Mouse (Mus musculus) spleen, adult 2 months (tissue): ENCODE results near the gene Prdm1.

Experiments used
- CTCF ChIP-seq: fragments of 200-500 bp; IDR thresholded peaks from 2 replicates; pipeline ENCODE4 v1.5.1; 2011; ENCODE audit warnings: mild to moderate bottlenecking, inconsistent platforms; ENCODE audit not compliant: insufficient read depth, insufficient read length, insufficient replicate concordance; ENCODE audit errors: extremely low read depth
- POLR2A ChIP-seq: fragments of 200-500 bp; IDR thresholded peaks from 2 replicates; pipeline ENCODE4 v1.6.1; 2011; ENCODE audit warnings: low read depth, low read length, inconsistent platforms

- TF ChIP-seq POLR2A (no peak), CTCF (no peak)
Measured at GRCm38 (mm10) chr10:44507984-44508383, 20.3 kb downstream of the Prdm1 start.
